Mouse (Mus musculus) liver, postnatal 0 days (tissue): Measurements from ENCODE around the gene Thsd4. TPM values are rescaled to one million over a fixed set of nuclear protein-coding genes. Genes with fewer than 3 reads are reported as not detected.

Experiments used
- ATAC-seq: fragments of 200-750 bp; cut with Nextera tagmentation; 2 replicates; pipeline ENCODE4 v1.8.0; 2017; ENCODE audit warnings: mild to moderate bottlenecking, moderate library complexity
- DNase-seq: peaks from one replicate; pipeline ENCODE4 v3.0.0-alpha.2; 2016
- H3K27ac ChIP-seq: fragments of 300-500 bp; sonication (generic); 2 replicates; pipeline ENCODE4 v1.5.1; 2014; ENCODE audit warnings: antibody characterized with exemption, moderate library complexity, mild to moderate bottlenecking, low read depth
- H3K27me3 ChIP-seq: fragments of 300-500 bp; sonication (generic); 2 replicates; pipeline ENCODE4 v1.6.1; 2014; ENCODE audit warnings: low read length, control low read depth, mixed read lengths; ENCODE audit not compliant: insufficient read depth
- H3K36me3 ChIP-seq: fragments of 300-500 bp; sonication (generic); replicated peaks from 2 replicates; pipeline ENCODE4 v1.6.1; 2014; ENCODE audit warnings: mild to moderate bottlenecking, control low read depth, low read length, moderate library complexity, mixed read lengths; ENCODE audit not compliant: insufficient read depth
- H3K4me1 ChIP-seq: fragments of 300-500 bp; sonication (generic); 2 replicates; pipeline ENCODE4 v1.6.1; 2014; ENCODE audit warnings: antibody characterized with exemption, mild to moderate bottlenecking, control low read depth; ENCODE audit not compliant: insufficient read depth
- H3K4me2 ChIP-seq: fragments of 300-500 bp; sonication (generic); 2 replicates; pipeline ENCODE4 v1.6.1; 2014; ENCODE audit warnings: low read depth, mild to moderate bottlenecking, low read length, moderate library complexity, mixed read lengths
- H3K4me3 ChIP-seq: fragments of 300-500 bp; sonication (generic); 2 replicates; pipeline ENCODE4 v1.5.1; 2014; ENCODE audit warnings: low read depth, low read length
- H3K9ac ChIP-seq: fragments of 300-500 bp; sonication (generic); replicated peaks from 2 replicates; pipeline ENCODE4 v1.6.1; 2014; ENCODE audit warnings: mild to moderate bottlenecking, moderate library complexity
- H3K9me3 ChIP-seq: fragments of 300-500 bp; sonication (generic); 2 replicates; pipeline ENCODE4 v1.6.1; 2016; ENCODE audit warnings: mild to moderate bottlenecking, control low read depth, low read length, mixed read lengths
- CTCF ChIP-seq: sonication (generic); IDR thresholded peaks from 2 replicates; pipeline ENCODE4 v1.5.1; 2016; ENCODE audit warnings: antibody characterized with exemption, low read depth
- EP300 ChIP-seq: IDR thresholded peaks from 2 replicates; pipeline ENCODE4 v1.6.1; 2016; ENCODE audit warnings: antibody characterized with exemption, low read depth, mild to moderate bottlenecking
- WGBS: fragments of 180-500 bp; shearing (Covaris S2); extraction: QIAGEN DNeasy Blood & Tissue Kit; methylation state at CpG from one replicate; pipeline ENCODE4 v1.1.7; 2014; ENCODE audit not compliant: insufficient replicate concordance; 5-methylcytosine and 5-hydroxymethylcytosine counted together
- polyA plus RNA-seq: library from polyadenylated mRNA; unstranded; fragments of >200 nt; fragmentation: Nextera tagmentation; extraction: Ambion mirVana; gene quantifications from 2 replicates; pipeline ENCODE4 v1.2.1, GENCODE M21; 2015

The Thsd4 gene
- polyA plus RNA-seq, 1 experiment from 2014 or later: 0.70 TPM

GRCm38 (mm10) chr9:60027234-60027633 lies 494.6 kb downstream of the Thsd4 start:
- Histone ChIP-seq H3K9ac (no peak overlapping the region), H3K4me3 (no peak overlapping the region), H3K4me2 (no peak overlapping the region), H3K27me3 (no peaks in the 10 kb centered on the region), H3K4me1 (no peaks in the 10 kb centered on the region; the same call in 1 of the 2 replicates), H3K27ac (no peak overlapping the region), H3K36me3 (no peaks in the 10 kb centered on the region), H3K9me3 (no peaks in the 10 kb centered on the region)
- ATAC-seq (no peak), DNase-seq (no peak)
- WGBS: 69% methylated on average over 4 of the region's 4 CpGs
- TF ChIP-seq EP300: no peak
- no peak for TF ChIP-seq CTCF

GRCm38 (mm10) chr9:60026795-60027194 lies 495.1 kb downstream of the Thsd4 start:
- Histone ChIP-seq H3K4me2 (no peak overlapping the region), H3K9ac (no peak overlapping the region), H3K4me1 (peaks cover 1% of the 10 kb centered on the region; the same call in 1 of the 2 replicates), H3K9me3 (no peaks in the 10 kb centered on the region), H3K4me3 (no peak overlapping the region), H3K36me3 (no peaks in the 10 kb centered on the region), H3K27ac (no peak overlapping the region), H3K27me3 (no peaks in the 10 kb centered on the region)
- ATAC-seq: no peak
- TF ChIP-seq EP300 (no peak), CTCF (no peak)
- 54% methylated on average over 2 of the region's 2 CpGs for WGBS
- DNase-seq: no peak

GRCm38 (mm10) chr9:60025919-60026318 lies 495.9 kb downstream of the Thsd4 start:
- no peak for DNase-seq
- no peaks in the 10 kb centered on the region for H3K9me3 ChIP-seq
- H3K36me3 ChIP-seq: no peaks in the 10 kb centered on the region
- ATAC-seq: no peak
- 79% methylated on average over 6 of the region's 6 CpGs for WGBS
- H3K27ac ChIP-seq: no peak overlapping the region
- H3K4me3 ChIP-seq: no peak overlapping the region
- H3K4me1 ChIP-seq: peaks cover 7% of the 10 kb centered on the region
- H3K4me2 ChIP-seq: no peak overlapping the region
- no peak for TF ChIP-seq EP300
- TF ChIP-seq CTCF: no peak
- no peak overlapping the region for H3K9ac ChIP-seq
- H3K27me3 ChIP-seq: no peaks in the 10 kb centered on the region

GRCm38 (mm10) chr9:60024971-60025370 lies 496.9 kb downstream of the Thsd4 start:
- H3K27me3 ChIP-seq: no peaks in the 10 kb centered on the region
- no peaks in the 10 kb centered on the region for H3K9me3 ChIP-seq
- no peak overlapping the region for H3K4me3 ChIP-seq
- H3K4me1 ChIP-seq: peaks cover 9% of the 10 kb centered on the region
- no peak overlapping the region for H3K9ac ChIP-seq
- DNase-seq (no peak), ATAC-seq (no peak)
- TF ChIP-seq CTCF (no peak), EP300 (no peak)
- WGBS: 33% methylated on average over 5 of the region's 5 CpGs
- H3K36me3 ChIP-seq: no peaks in the 10 kb centered on the region
- no peak overlapping the region for H3K27ac ChIP-seq
- H3K4me2 ChIP-seq: no peak overlapping the region

- ATAC-seq (no peak), DNase-seq (no peak)
- Histone ChIP-seq H3K4me3 (no peak overlapping the region), H3K4me1 (peaks cover 9% of the 10 kb centered on the region), H3K9me3 (no peaks in the 10 kb centered on the region), H3K36me3 (no peaks in the 10 kb centered on the region), H3K4me2 (no peak overlapping the region), H3K9ac (no peak overlapping the region), H3K27me3 (no peaks in the 10 kb centered on the region), H3K27ac (no peak overlapping the region)
- no peak for TF ChIP-seq CTCF
- 30% methylated on average over 5 of the region's 5 CpGs for WGBS
Measured at GRCm38 (mm10) chr9:60024545-60024944, 497.3 kb downstream of the Thsd4 start.

GRCm38 (mm10) chr9:60022331-60022730 lies 499.5 kb downstream of the Thsd4 start:
- peak overlapping the region; percentile 44 for H3K27ac ChIP-seq
- H3K9me3 ChIP-seq: no peaks in the 10 kb centered on the region
- no peak for TF ChIP-seq CTCF
- no peak for TF ChIP-seq EP300
- DNase-seq (peak; percentile 76), ATAC-seq (peak; percentile 87)
- H3K9ac ChIP-seq: no peak overlapping the region
- no peak overlapping the region for H3K4me3 ChIP-seq
- no peaks in the 10 kb centered on the region for H3K27me3 ChIP-seq
- H3K4me1 ChIP-seq: peaks cover 9% of the 10 kb centered on the region
- no peak overlapping the region for H3K4me2 ChIP-seq
- 57% methylated on average over 3 of the region's 3 CpGs for WGBS
- H3K36me3 ChIP-seq: no peaks in the 10 kb centered on the region

- DNase-seq: peak; percentile 29
- Histone ChIP-seq H3K27me3 (no peaks in the 10 kb centered on the region), H3K4me2 (no peak overlapping the region)
Measured at GRCm38 (mm10) chr9:60020444-60020843, 501.4 kb downstream of the Thsd4 start.

More at GRCm38 (mm10) chr9:60020444-60020843, 501.4 kb downstream of the Thsd4 start:
- no peaks in the 10 kb centered on the region for H3K36me3 ChIP-seq
- no peak for TF ChIP-seq EP300
- no peak for TF ChIP-seq CTCF
- H3K9me3 ChIP-seq: no peaks in the 10 kb centered on the region
- no peak overlapping the region for H3K9ac ChIP-seq
- no peak overlapping the region for H3K27ac ChIP-seq
- H3K4me3 ChIP-seq: no peak overlapping the region
- ATAC-seq: peak; percentile 79
- 35% methylated on average over 1 of the region's 1 CpGs for WGBS
- H3K4me1 ChIP-seq: peaks cover 9% of the 10 kb centered on the region
